Mouse (Mus musculus): ENCODE measurements around the gene 4931428F04Rik.
"Not testable (repeated sequence)": the region's sequence is repeated elsewhere in the genome, so short reads cannot be mapped to it uniquely, and the experiment has no call there.

DNA sequence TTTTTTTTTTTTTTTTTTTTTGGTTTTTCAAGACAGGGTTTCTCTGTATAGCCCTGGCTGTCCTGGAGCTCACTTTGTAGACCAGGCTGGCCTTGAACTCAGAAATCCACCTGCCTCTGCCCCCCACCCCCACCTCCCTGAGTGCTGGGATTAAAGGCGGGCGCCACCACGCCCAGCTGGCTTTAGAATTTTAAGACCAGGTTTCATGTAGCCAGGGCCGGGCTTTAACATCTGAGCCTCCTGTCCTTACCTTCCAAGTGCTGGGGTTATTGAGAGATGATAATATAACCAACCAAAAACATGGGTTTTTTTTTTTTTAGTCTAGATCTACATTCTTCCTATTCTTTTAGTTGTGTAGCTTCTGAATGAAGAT is 57.4 kb downstream of the 4931428F04Rik start:
- not testable (repeated sequence) for TF ChIP-seq CTCF, EP300 (IDR thresholded peaks at IDR 0.05; ENCODE audit: low read depth)

All from heart, postnatal 0 days (tissue).